Mouse (Mus musculus) gastrocnemius, adult 2 months (tissue): ENCODE measurements at regions not wholly inside any gene's neighbourhood (a gene's known extent, or its start where the extent isn't known, plus 50 kb on each side); places are given as distances from the start of the nearest gene placed in this dataset.

Experiments used
- DNase-seq: peaks from one replicate; pipeline ENCODE4 v3.0.0; 2022
- H3K27ac ChIP-seq: fragments of 200-600 bp; 2 replicates; pipeline ENCODE4 v1.8.1; 2022; ENCODE audit warnings: mild to moderate bottlenecking
- H3K4me3 ChIP-seq: fragments of 200-600 bp; 2 replicates; pipeline ENCODE4 v1.8.1; 2022; ENCODE audit warnings: mild to moderate bottlenecking, moderate library complexity
- CTCF ChIP-seq: fragments of 200-600 bp; IDR thresholded peaks from 2 replicates; pipeline ENCODE4 v1.8.1; 2022; ENCODE audit warnings: antibody characterized with exemption, mild to moderate bottlenecking, moderate library complexity
- intact Hi-C: fragments of 180-260 bp; cut with DNase I; formaldehyde crosslinking; loops from one replicate; pipeline ENCODE4 v1.15.1; 2025

DNA sequence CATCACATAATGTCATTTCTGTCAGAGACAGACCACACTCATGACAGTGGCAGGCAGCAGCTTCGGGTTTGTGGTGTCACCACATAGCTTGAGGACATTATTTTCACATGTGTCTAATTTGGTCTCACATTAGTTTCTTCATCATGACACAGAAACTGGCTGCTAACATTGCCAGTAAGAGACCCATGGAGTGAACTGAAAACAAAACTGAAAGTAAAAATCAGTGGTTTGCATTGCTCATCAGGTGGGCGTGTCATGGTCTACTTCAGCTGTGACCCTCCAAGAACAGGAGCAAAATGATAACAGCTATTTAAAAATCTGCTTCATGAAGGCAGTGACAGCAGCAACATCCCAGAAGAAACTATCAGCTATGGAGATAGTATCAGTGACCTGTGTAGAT, 146.6 kb upstream of the Olig3 start:
- TF ChIP-seq CTCF = no peak
- Histone ChIP-seq H3K4me3 (no peak overlapping the region), H3K27ac (no peak overlapping the region)
- DNase-seq = no peak
- intact Hi-C loops = no loop called here

DNA sequence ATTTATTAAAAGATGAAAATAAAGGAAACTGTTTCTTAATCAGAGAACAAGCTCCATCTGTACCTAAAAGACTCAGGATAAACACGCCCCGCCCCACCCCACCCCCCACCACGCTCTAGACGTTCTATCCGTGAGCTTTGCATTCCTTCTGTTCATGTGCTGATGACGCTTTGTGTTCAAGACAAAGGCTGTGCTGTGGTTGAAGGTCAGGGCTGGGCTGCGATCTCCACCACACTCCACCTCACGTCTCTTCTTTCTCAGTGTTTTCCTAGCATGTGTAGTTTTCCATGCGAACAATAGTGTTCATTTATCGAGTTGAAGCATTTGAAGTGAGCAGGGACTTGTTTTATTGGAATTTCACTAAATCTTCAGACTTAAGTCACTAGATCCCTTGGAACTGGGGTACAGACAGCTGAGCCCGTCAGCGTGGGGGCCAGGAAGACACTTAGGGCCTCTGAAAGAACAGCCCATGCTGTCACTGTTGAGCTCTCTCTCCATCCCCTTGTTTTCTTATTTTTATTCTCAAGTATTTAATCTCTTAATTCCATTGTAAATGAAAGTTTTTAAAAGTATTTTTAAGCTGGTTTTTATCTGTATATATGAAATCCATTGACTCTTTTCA, 148.1 kb upstream of the Olig3 start:
- Histone ChIP-seq H3K4me3 (no peak overlapping the region), H3K27ac (no peak overlapping the region)
- DNase-seq = no peak
- intact Hi-C loops = no loop called here
- TF ChIP-seq CTCF = no peak

DNA sequence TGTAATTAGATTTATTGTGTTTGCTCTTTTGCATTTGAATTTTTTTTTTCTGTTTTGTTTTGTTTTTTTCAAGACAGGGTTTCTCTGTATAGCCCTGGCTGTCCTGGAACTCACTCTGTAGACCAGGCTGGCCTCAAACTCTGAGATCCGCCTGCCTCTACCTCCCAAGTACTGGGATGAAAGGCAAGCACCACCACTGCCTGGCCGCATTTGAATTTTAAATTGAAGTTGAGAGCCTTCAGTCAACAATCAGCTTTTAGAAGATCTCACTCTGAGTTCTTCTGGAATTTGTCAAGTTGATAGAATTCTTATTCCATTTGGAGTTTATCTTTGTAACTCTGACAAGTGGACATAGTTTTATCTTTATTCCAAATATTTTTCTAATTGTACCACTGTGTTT, 148.8 kb upstream of the Olig3 start:
- Histone ChIP-seq H3K4me3 (no peak overlapping the region), H3K27ac (no peak overlapping the region)
- no peak for TF ChIP-seq CTCF
- no peak for DNase-seq
- intact Hi-C loops = no loop called here

DNA sequence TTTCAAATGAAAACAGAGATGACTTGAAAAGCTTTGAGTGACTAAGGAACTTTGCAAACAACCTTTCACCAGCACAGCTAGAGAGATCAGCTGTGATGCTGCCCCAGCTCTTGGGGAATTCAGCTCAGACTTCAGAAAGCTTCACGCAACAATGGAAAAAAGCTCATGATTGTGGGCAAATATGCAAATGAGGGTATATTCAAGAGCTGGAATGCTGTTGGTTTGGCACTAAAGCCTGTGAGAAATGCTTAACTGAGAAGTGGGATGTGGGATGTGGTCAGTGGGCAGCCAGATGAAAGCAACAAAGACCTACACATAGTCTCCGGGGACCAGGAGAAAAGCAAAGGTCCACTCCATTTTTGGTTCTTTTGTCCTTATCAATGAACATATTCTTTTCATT, 156.0 kb upstream of the Olig3 start:
- TF ChIP-seq CTCF = no peak
- no peak for DNase-seq
- intact Hi-C loops = no loop called here
- H3K27ac ChIP-seq = no peak overlapping the region
- no peak overlapping the region for H3K4me3 ChIP-seq

DNA sequence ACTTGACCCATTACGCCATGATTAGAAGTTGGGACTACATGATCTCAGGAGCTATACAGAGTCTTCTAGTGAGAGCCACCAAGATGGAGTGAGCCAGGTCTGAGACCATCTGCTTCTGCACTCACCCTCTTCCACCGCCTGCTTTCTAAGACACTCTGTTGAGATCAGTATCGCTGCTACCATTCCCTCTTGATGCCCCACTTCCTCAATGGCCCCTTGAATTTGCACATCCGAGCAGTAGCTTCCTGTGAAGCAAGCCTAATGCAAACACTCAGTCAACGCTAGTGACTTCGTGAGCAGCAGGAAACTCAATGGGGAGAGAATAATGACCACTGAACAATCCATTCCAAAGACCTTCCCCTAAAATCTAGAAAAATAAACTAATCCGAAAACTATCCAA, 160.7 kb upstream of the Olig3 start:
- DNase-seq = no peak
- Histone ChIP-seq H3K4me3 (no peak overlapping the region), H3K27ac (no peak overlapping the region)
- intact Hi-C loops = no loop called here
- TF ChIP-seq CTCF = no peak

DNA sequence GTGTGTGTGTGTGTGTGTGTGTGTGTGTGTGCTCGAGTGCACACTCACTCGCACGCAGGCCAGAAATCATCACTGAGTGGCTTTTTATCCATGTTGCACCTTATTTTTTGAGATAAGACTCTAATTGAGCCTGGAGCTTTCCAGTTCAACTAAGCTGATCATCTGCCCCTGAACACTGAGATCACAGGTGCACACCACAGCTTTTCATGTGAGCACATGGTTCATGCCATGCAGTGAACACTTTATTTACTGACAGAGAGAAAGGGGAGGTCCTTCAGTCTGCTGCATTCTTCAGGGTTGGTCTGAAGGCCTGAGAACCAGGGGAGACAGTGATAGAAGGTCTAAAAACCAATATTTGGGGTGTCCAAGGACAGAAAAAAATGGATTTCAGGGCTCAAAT, 161.7 kb upstream of the Olig3 start:
- DNase-seq = no peak
- intact Hi-C loops = no loop called here
- no peak for TF ChIP-seq CTCF
- H3K27ac ChIP-seq = no peak overlapping the region
- H3K4me3 ChIP-seq = no peak overlapping the region

DNA sequence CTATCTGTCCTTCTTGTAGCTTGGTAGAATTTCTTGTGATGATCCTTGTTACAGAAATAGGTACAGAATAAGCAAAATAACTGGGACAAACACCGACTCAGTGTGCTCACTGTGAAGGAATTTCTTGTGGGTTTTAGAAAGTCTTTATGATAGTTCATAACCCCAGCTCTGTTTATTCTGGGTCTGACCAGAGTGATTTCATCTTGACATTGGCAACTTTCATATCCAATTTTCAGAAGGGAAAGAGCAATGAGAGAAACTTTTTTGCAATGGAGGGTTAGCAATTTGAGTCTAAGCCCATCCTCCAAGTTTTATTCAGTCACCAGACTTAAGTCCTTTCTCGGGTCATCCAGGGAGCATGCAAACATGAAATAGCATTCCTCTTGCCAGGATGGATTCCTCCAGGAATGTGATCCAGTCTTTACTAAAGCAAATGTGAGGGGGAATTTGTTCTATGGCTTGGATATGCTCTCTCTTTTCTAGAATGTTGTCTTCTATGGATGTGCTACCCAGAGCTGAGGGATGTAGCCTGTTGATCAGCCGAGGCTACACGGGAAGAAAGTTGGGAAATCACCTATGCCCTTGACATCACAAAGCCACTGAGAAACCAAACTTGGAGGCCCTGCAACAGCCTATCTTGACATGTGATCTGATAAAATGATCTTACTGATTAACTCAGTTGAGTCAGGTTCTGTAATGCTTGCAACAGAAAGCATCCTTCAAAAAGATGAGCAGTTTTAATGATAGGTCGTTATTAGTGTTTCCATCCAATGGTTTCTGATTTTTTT, 163.2 kb upstream of the Olig3 start:
- Histone ChIP-seq H3K4me3 (no peak overlapping the region), H3K27ac (no peak overlapping the region)
- TF ChIP-seq CTCF = no peak
- intact Hi-C loops = no loop called here
- no peak for DNase-seq

DNA sequence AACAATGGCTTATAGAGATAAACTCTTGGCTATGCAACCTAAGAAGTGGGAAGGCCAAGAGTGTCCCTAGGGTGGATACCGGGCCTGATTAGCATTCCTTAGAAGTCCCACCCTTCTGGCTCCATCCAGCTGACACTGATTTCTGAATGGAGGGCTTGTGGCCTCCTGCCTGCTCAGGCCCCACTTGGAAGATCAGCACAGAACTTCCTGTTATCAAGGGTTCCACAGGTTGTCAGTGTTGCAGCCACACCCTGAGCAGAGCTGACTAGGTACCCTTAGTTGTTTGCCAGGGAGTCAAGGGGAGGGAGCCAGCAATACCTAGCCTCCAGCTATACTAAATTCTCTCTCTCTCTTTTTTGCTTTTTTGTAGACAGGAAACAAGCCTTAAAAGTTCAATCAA, 164.1 kb upstream of the Olig3 start:
- Histone ChIP-seq H3K27ac (no peak overlapping the region), H3K4me3 (no peak overlapping the region)
- no peak for TF ChIP-seq CTCF
- no peak for DNase-seq
- intact Hi-C loops = no loop called here

DNA sequence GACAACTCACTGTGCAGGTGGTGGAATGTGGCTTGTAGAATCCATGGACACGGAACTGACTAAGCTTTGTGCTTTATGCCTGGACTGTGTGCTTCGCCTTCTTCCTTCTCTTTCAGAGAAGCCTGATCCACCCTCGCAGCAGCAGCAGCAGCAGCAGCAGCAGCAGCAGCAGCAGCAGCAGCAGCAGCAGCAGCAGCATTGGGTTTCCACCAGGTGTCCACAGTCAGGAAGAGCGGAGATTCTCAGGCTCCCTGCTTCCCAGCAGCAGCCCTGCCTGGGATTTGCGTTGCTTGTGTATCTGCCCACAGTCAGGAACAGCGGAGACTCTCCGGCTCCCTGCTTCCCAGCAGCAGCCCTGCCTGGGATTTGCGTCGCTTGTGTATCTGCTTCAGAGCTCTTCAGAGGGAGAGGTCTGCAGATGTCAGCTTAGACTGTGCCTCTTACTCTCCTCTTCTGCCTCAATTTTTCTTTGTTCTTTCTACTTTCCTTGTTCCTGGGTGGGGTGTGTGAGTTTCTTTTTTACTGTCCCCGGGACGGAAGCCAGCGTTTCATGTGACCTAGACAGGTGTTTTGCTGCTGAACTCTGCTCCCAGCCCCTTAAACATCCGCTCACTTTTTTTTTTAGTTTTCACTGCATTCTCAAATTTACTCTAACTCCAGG, 168.1 kb upstream of the Olig3 start:
- intact Hi-C loops = no loop called here
- Histone ChIP-seq H3K27ac (no peak overlapping the region), H3K4me3 (peak overlapping the region; percentile 17; the same call in 1 of the 2 replicates)
- TF ChIP-seq CTCF = no peak
- DNase-seq = no peak

DNA sequence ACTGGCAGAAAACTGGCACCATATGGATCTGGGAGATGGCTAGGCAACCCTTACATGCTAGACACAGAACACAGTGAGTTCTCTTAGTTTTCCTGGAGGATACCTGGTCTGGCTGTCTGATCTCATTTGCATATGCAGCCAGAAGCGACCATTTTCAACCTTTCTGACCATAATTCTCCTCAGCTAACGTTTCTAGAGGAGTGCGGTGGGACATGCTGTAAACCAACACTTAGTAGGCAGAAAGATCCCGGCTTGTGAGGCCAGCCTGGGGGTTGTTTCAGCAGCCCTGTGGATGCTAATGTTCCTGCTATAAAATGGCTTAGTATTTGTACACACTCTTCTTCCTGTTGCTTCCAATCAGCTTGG, 168.6 kb upstream of the Olig3 start:
- TF ChIP-seq CTCF = no peak
- Histone ChIP-seq H3K4me3 (no peak overlapping the region), H3K27ac (no peak overlapping the region)
- intact Hi-C loops = loop anchor here (2.0 kb wide), 2 partner anchors 173 to 271 kb away; partner anchors contain the start of gene Tnfaip3
- no peak for DNase-seq

DNA sequence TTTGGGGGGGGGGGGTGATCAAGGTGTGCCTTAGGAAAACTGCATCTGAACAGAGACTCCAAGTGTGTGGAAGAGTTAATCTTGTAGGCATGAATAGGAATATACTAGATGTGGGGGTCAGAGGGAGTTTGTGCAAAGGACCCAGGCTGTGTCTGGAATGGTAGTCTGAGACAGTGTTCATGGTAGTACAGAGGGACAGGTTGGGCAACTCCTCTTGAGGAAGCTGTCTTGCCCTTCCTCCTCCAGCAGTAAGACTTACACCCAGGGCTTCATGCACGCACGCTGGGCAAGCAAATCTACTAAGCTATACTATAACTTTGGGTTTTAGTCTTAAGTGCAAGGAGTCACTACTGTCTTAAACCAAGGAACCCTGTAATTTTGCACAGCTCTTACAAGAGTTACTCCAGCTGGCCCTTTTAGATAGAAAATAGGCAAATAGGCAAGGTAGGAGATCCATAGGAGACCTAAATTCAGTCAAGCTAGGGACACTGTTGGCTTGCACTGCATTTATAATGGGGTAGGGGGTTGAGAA, 169.2 kb upstream of the Olig3 start:
- no peak overlapping the region for H3K4me3 ChIP-seq
- intact Hi-C loops = loop anchor here (2.0 kb wide), 2 partner anchors 172 to 270 kb away; partner anchors contain the start of gene Tnfaip3
- no peak for DNase-seq
- no peak overlapping the region for H3K27ac ChIP-seq
- no peak for TF ChIP-seq CTCF

DNA sequence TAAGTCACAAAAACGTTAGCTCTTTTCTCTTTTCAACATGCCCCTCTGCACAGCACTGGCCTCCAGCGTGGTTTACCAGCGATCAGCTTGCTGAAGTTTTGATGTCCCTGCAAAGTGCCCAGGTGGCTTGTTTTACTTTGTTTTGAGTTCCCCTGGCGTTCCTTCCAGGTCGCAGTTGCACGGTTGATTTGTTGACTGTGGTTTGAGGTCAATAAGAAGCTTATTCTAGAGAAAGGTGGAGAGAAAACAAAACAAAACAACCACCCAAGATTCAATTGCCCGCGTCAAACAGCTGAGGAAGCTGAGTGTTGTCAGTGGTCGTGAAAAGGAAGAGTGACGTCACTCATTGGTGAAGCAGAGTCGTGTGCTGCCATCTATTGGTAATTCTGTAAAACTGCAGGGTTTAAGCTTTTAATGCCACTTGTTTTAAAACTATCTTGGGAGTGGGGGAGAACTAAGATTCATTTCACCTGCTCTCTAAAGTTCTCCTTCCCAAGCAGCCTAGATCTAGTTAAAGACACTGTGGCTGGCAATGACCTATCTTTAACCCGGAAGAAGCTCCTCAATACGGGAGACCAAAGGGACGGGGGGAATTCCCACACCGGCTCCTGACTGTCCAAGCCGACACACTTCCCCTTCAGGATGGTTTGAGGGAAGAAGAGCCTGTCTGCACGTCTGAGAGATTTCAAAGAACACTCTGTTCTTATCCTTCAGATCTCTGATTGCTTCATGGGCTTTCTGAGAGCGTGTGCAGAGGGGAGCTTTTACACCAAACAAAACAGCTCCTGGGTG, 170.3 kb upstream of the Olig3 start:
- peak; percentile 77 for TF ChIP-seq CTCF
- intact Hi-C loops = loop anchor here (1.0 to 2.0 kb wide), 3 partner anchors 171 to 269 kb away; partner anchors contain the start of gene Tnfaip3
- peak overlapping the region; percentile 71 for H3K4me3 ChIP-seq
- peak overlapping the region; percentile 67 for H3K27ac ChIP-seq
- DNase-seq = peak; percentile 36
